Mouse (Mus musculus) kidney, adult 2 months (tissue): ENCODE measurements around the gene Zfp423.

ENCODE experiments used
- CTCF ChIP-seq: fragments of 200-500 bp; conservative IDR thresholded peaks from 2 replicates; pipeline ENCODE4 v1.5.1; 2011; ENCODE audit warnings: low read depth, mild to moderate bottlenecking, control low read depth, low read length, moderate library complexity, mixed read lengths; ENCODE audit not compliant: insufficient read depth, insufficient read length
- POLR2A ChIP-seq: fragments of 200-500 bp; IDR thresholded peaks from one replicate; pipeline ENCODE4 v1.6.1; 2011; ENCODE audit warnings: low read depth, low read length, control low read depth

DNA sequence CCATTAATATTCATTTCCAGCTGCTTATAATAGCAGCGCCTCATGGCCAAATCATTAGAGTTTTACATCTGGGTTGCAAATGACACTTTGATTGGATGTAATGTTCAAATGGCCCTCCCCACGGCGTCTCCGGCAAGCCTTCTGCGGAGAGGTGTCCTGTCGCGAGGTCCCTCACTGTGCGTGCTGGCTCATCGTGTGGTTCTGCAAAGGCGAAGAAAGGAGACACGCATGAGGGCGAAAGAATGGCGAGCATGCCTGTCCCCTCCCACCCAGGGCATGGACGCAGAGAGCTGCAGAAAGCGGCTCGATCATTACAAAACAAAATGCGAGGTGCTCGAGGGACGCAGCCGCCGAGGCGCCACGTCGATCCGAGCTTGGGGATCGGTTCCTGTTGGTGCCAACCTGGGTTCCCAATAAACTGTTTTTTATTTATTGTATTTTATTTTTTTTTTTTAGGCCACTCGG lies 297.1 kb downstream of the Zfp423 start:
- TF ChIP-seq CTCF (no peak), POLR2A (no peak)
